Mouse (Mus musculus) small intestine, adult 10 weeks (tissue): Measurements from ENCODE around the gene Mthfd2. TPM values are rescaled to one million over a fixed set of nuclear protein-coding genes. Genes with fewer than 3 reads are reported as not detected.

Experiments used
- polyA plus RNA-seq: library from polyadenylated mRNA; stranded (reverse); fragments of 350-450 nt; fragmentation: Illumina TruSeq; extraction: RNeasy Lipid Tissue Mini Kit (QIAGEN cat#74804); gene quantifications from one replicate; pipeline ENCODE4 v1.2.3, GENCODE M21; 2014; ENCODE audit warnings: low replicate concordance

Gene Mthfd2
- polyA plus RNA-seq = 5.8 TPM

DNA sequence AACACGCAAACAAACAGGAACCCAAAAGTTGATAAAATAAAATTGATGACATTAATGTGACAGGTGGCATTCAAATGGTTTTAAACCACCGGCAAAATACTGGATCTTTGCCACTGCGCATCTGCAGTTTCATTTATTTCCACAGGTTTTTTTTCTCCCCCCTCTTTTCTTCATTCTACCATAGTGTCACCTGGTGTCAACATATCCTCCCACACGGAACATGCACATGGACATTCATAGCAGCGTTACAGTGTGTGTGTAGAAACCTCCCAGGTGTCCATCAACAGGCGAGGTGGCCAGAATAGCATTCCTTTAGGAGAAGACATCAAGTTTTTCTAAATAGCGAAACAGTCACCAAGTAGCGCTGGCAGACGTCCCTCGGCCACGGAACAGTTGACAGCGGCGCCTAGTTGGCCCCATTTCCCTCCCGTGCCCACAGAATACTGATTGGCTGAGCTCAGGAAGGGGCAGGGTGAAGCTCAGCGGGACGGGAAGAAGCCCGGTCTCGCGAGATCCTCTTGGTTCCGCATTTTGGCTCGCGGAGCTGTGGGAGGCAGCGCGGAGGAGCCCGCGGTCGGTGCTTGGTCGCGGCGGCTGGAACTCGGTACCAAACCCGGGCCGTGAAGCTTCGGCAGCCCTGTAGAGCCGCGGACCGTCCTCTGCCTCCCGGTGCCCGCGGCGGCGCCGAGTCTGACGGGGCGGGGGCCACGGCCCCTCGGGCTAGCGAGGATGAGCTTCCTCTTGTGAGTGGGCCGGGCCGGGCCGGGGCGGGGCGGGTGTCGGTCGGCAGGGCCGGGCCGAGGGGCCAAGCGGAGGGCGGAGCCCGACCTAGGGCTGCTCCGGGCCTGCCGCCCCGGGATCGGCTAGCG is at the start of gene Mthfd2, which contains the start of gene Mob1a:
Mthfd2 (minus strand) TSS at position 384 of the 869 bp plus-strand sequence.
Mob1a (plus strand) TSS at position 492 of the 869 bp plus-strand sequence.

DNA sequence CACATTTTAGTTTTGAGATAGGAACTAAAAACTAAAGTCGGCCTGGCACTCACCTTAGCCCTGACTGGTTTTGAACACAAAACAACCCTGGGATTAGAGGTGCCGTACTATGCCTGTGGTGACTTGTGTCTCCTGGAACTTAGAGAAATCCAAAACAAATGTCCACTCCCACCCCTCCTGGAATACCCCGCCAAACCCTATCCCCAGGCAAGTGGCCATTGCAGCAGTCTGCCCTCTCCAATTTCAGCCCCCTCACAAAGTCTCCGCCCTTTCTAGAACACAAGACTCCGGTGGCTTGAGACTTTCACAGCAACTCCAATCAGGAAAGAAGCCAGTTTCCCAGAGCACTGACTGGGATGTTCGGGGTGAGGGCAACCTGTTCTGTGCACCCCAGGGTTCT is 23.2 kb upstream of the Mthfd2 start, which contains the start of gene Bola3:
Bola3 (plus strand) TSS at position 275 of the 400 bp plus-strand sequence.

Other genes with a start within 250 kb of the Mthfd2 start
- gene Pcgf1, start 248.0 kb downstream of the Mthfd2 start, polyA plus RNA-seq = 1.4 TPM
- not detected for gene Lbx2, start 239.5 kb downstream of the Mthfd2 start, polyA plus RNA-seq
- gene Ccdc142, start 224.3 kb downstream of the Mthfd2 start, polyA plus RNA-seq = not detected
- 2.8 TPM for gene Gm42688, start 224.3 kb downstream of the Mthfd2 start, polyA plus RNA-seq
- gene Mrpl53, start 216.9 kb downstream of the Mthfd2 start, polyA plus RNA-seq = 26.2 TPM
- gene Mogs, start 210.4 kb downstream of the Mthfd2 start, polyA plus RNA-seq = 1.9 TPM
- gene Wbp1, start 204.3 kb downstream of the Mthfd2 start, polyA plus RNA-seq = 8.2 TPM
- not detected for gene Ino80b, start 200.5 kb downstream of the Mthfd2 start, polyA plus RNA-seq
- gene Rtkn, start 190.4 kb downstream of the Mthfd2 start, polyA plus RNA-seq = not detected
- gene Wdr54, start 169.5 kb downstream of the Mthfd2 start, polyA plus RNA-seq = not detected
- not detected for gene 1700003E16Rik, start 169.5 kb downstream of the Mthfd2 start, polyA plus RNA-seq
- 9.4 TPM for gene Dctn1, start 160.0 kb downstream of the Mthfd2 start, polyA plus RNA-seq
- gene Slc4a5, start 106.1 kb downstream of the Mthfd2 start, polyA plus RNA-seq = 11.4 TPM
- 150 TPM for gene Mob1a, start 108 bp upstream of the Mthfd2 start, polyA plus RNA-seq
- 40.9 TPM for gene Bola3, start 23.2 kb upstream of the Mthfd2 start, polyA plus RNA-seq
- 18.9 TPM for gene Tet3, start 133.2 kb upstream of the Mthfd2 start, polyA plus RNA-seq
- gene Dguok, start 181.1 kb upstream of the Mthfd2 start, polyA plus RNA-seq = 15.9 TPM
- gene Actg2, start 210.4 kb upstream of the Mthfd2 start, polyA plus RNA-seq = 19.4 TPM
- gene Stambp, start 246.8 kb upstream of the Mthfd2 start, polyA plus RNA-seq = 68.6 TPM